Mouse (Mus musculus) neural tube, embryonic 14.5 days (tissue): ENCODE measurements around the gene Spns3. TPM values are rescaled to one million over a fixed set of nuclear protein-coding genes. Genes with fewer than 3 reads are reported as not detected.

ENCODE experiments used
- ATAC-seq: fragments of 200-750 bp; cut with Nextera tagmentation; 2 replicates; pipeline ENCODE4 v1.8.0; 2017; ENCODE audit warnings: low read depth, mild to moderate bottlenecking, moderate TSS enrichment, moderate library complexity
- H3K27ac ChIP-seq: fragments of 300-500 bp; sonication (generic); 2 replicates; pipeline ENCODE4 v1.5.1; 2014; ENCODE audit warnings: low read depth, mild to moderate bottlenecking, control low read depth, low read length, moderate library complexity, mixed read lengths
- H3K27me3 ChIP-seq: fragments of 300-500 bp; sonication (generic); 2 replicates; pipeline ENCODE4 v1.6.1; 2014; ENCODE audit warnings: low read length; ENCODE audit not compliant: control insufficient read depth, insufficient read depth
- H3K36me3 ChIP-seq: fragments of 300-500 bp; sonication (generic); 2 replicates; pipeline ENCODE4 v1.6.1; 2014; ENCODE audit warnings: low read length, mixed read lengths; ENCODE audit not compliant: control insufficient read depth, insufficient read depth
- H3K4me1 ChIP-seq: fragments of 300-500 bp; sonication (generic); 2 replicates; pipeline ENCODE4 v1.6.1; 2014; ENCODE audit warnings: low read length; ENCODE audit not compliant: control insufficient read depth, insufficient read depth
- H3K4me2 ChIP-seq: fragments of 300-500 bp; sonication (generic); 2 replicates; pipeline ENCODE4 v1.6.1; 2014; ENCODE audit warnings: mild to moderate bottlenecking, low read depth, low read length, control low read depth
- H3K4me3 ChIP-seq: fragments of 300-500 bp; sonication (generic); 2 replicates; pipeline ENCODE4 v1.5.1; 2014; ENCODE audit warnings: low read depth, low read length, control low read depth, mixed read lengths
- H3K9ac ChIP-seq: fragments of 300-500 bp; sonication (generic); replicated peaks from 2 replicates; pipeline ENCODE4 v1.6.1; 2014; ENCODE audit warnings: low read depth, mild to moderate bottlenecking, control low read depth, low read length, mixed read lengths
- H3K9me3 ChIP-seq: fragments of 300-500 bp; sonication (generic); 2 replicates; pipeline ENCODE4 v1.6.1; 2016; ENCODE audit warnings: low read length; ENCODE audit not compliant: control insufficient read depth
- WGBS: fragments of 180-500 bp; shearing (Covaris S2); extraction: QIAGEN DNeasy Blood & Tissue Kit; methylation state at CpG from one replicate; pipeline ENCODE4 v1.1.7; 2014; 5-methylcytosine and 5-hydroxymethylcytosine counted together
- polyA plus RNA-seq: library from polyadenylated mRNA; unstranded; fragments of >200 nt; fragmentation: Nextera tagmentation; extraction: Ambion mirVana; gene quantifications from 2 replicates; pipeline ENCODE4 v1.2.1, GENCODE M21; 2014

Gene Spns3
- polyA plus RNA-seq, 1 experiment from 2014 or later = 0.11 TPM

- Histone ChIP-seq H3K36me3 (peaks cover 60% of the 10 kb centered on the region), H3K4me3 (no peak overlapping the region), H3K4me2 (no peak overlapping the region), H3K9me3 (no peaks in the 10 kb centered on the region), H3K4me1 (no peaks in the 10 kb centered on the region), H3K27me3 (no peaks in the 10 kb centered on the region), H3K9ac (no peak overlapping the region), H3K27ac (no peak overlapping the region)
- ATAC-seq = no peak
- WGBS = 82% methylated on average over 3 of the region's 3 CpGs
Observed at GRCm38 (mm10) chr11:72452140-72452665, 98.1 kb downstream of the Spns3 start.

DNA sequence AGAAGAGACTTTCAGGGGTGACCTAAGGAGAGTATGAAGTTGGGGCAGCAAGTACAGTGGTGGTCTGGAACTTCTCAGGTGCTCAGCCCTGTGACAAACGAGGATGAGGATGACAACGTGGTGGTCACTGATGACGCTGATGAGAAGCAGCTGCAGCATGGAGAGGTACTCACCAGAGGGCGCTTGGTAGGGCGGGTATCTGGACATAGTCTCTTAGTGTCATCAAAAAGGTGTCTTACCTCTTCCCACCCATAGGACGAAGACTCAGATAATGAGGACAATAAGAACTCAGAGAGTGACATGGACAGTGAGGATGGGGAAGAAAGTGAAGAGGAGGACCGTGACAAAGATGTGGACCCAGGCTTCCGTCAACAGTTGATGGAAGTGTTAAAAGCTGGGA is 102.8 kb downstream of the Spns3 start:
- no peak for ATAC-seq
- no peak overlapping the region for H3K27ac ChIP-seq
- no peaks in the 10 kb centered on the region for H3K27me3 ChIP-seq
- no peaks in the 10 kb centered on the region for H3K9me3 ChIP-seq
- no peak overlapping the region for H3K9ac ChIP-seq
- WGBS = 91% methylated on average over 8 of the region's 8 CpGs
- peaks cover 89% of the 10 kb centered on the region for H3K36me3 ChIP-seq
- peaks cover 4% of the 10 kb centered on the region for H3K4me1 ChIP-seq
- H3K4me3 ChIP-seq = no peak overlapping the region
- no peak overlapping the region for H3K4me2 ChIP-seq

DNA sequence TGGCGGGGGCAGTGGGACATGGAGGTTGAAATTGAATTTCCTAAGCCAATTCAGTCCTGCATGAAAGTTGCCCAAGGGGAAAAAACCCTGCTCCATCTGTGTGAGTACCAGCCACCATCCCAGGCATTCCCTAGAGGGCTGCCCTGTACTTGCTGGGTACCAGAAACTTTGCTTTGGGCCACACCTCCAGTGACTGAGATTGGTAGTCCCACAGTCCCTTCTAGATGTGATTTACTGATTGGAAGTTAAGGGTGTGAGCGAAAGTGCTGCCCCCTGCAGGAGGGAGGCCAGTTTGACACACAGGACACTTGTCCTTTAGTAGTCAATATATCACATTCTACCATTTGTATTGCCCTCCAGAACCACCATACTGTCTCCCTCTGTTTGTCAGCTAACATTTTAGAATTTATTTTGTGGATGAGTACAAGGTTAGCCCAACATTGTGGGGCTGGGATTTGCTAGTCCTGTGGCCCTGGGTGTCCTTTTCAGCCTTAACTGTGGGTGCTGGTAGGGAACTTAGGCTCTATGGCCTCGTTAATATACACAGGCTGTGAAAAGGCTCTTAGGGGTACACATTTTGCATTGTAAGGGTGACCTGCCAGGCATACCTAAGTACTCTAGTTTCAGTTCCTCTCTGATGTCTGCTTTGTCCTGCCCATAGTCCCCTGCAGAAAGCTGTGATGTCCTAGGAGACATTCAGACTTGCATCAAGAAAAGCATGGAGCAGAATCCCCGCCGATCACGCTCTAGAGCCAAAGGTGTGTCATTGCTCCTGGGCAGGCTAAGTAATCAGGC is 103.8 kb downstream of the Spns3 start:
- H3K9me3 ChIP-seq = no peaks in the 10 kb centered on the region
- H3K4me2 ChIP-seq = no peak overlapping the region
- no peak overlapping the region for H3K9ac ChIP-seq
- no peaks in the 10 kb centered on the region for H3K27me3 ChIP-seq
- WGBS = 93% methylated on average over 6 of the region's 6 CpGs
- H3K4me1 ChIP-seq = peaks cover 11% of the 10 kb centered on the region
- H3K4me3 ChIP-seq = no peak overlapping the region
- peaks cover 83% of the 10 kb centered on the region for H3K36me3 ChIP-seq
- H3K27ac ChIP-seq = no peak overlapping the region
- ATAC-seq = no peak

Other genes starting within 250 kb of the Spns3 start
- gene Xaf1, start 248.9 kb downstream of the Spns3 start, polyA plus RNA-seq = 1.4 and 1.6 TPM in 2 replicates
- not detected in 2 replicates for gene Fbxo39, start 236.1 kb downstream of the Spns3 start, polyA plus RNA-seq
- gene Tekt1, start 188.1 kb downstream of the Spns3 start, polyA plus RNA-seq = 5.5 and 8.8 TPM in 2 replicates
- gene Smtnl2, start 138.8 kb downstream of the Spns3 start, polyA plus RNA-seq = 3.3 and 5.3 TPM in 2 replicates
- not detected in 2 replicates for gene Ggt6, start 115.0 kb downstream of the Spns3 start, polyA plus RNA-seq
- 55.1 and 63.5 TPM in 2 replicates for gene Mybbp1a, start 109.2 kb downstream of the Spns3 start, polyA plus RNA-seq
- 12.1 and 15.1 TPM in 2 replicates for gene Spns2, start 60.6 kb downstream of the Spns3 start, polyA plus RNA-seq
- 90.0 and 109 TPM in 2 replicates for gene Ube2g1, start 56.8 kb upstream of the Spns3 start, polyA plus RNA-seq
- 31.2 and 36.1 TPM in 2 replicates for gene Ankfy1, start 139.5 kb upstream of the Spns3 start, polyA plus RNA-seq
- gene Cyb5d2, start 245.6 kb upstream of the Spns3 start, polyA plus RNA-seq = 6.6 and 8.9 TPM in 2 replicates
- gene Zzef1, start 245.7 kb upstream of the Spns3 start, polyA plus RNA-seq = 20.5 and 21.6 TPM in 2 replicates